Mouse (Mus musculus) forebrain, embryonic 15.5 days (tissue): Measurements from ENCODE around the gene Rims1. TPM values are rescaled to one million over a fixed set of nuclear protein-coding genes. Genes with fewer than 3 reads are reported as not detected.

Source experiments
- ATAC-seq: fragments of 200-750 bp; cut with Nextera tagmentation; replicated peaks from 2 replicates; pipeline ENCODE4 v1.8.0; 2017; ENCODE audit warnings: mild to moderate bottlenecking, moderate TSS enrichment, moderate library complexity
- H3K27ac ChIP-seq: fragments of 300-500 bp; sonication (generic); replicated peaks from 2 replicates; pipeline ENCODE4 v1.5.1; 2015; ENCODE audit warnings: mild to moderate bottlenecking, inconsistent platforms
- H3K27me3 ChIP-seq: fragments of 300-500 bp; sonication (generic); 2 replicates; pipeline ENCODE4 v1.6.1; 2015; ENCODE audit warnings: inconsistent platforms
- H3K36me3 ChIP-seq: fragments of 300-500 bp; sonication (generic); 2 replicates; pipeline ENCODE4 v1.6.1; 2015; ENCODE audit warnings: mild to moderate bottlenecking, inconsistent platforms
- H3K4me1 ChIP-seq: fragments of 300-500 bp; sonication (generic); 2 replicates; pipeline ENCODE4 v1.6.1; 2015; ENCODE audit warnings: inconsistent platforms
- H3K4me2 ChIP-seq: fragments of 300-500 bp; sonication (generic); replicated peaks from 2 replicates; pipeline ENCODE4 v1.6.1; 2015; ENCODE audit warnings: mild to moderate bottlenecking, inconsistent platforms
- H3K4me3 ChIP-seq: fragments of 300-500 bp; sonication (generic); 2 replicates; pipeline ENCODE4 v1.5.1; 2015; ENCODE audit warnings: mild to moderate bottlenecking, inconsistent platforms
- H3K9ac ChIP-seq: fragments of 300-500 bp; sonication (generic); replicated peaks from 2 replicates; pipeline ENCODE4 v1.6.1; 2015; ENCODE audit warnings: mild to moderate bottlenecking, inconsistent platforms
- H3K9me3 ChIP-seq: fragments of 300-500 bp; sonication (generic); 2 replicates; pipeline ENCODE4 v1.6.1; 2016; ENCODE audit warnings: inconsistent platforms
- WGBS: fragments of 180-500 bp; shearing (Covaris S2); methylation state at CpG from one replicate; pipeline ENCODE4 v1.1.7; 2015; ENCODE audit warnings: mixed read lengths; 5-methylcytosine and 5-hydroxymethylcytosine counted together
- polyA plus RNA-seq: library from polyadenylated mRNA; unstranded; fragments of >200 nt; fragmentation: Nextera tagmentation; extraction: Ambion mirVana; gene quantifications from 2 replicates; pipeline ENCODE4 v1.2.1, GENCODE M21; 2015

The Rims1 gene
- polyA plus RNA-seq, 1 experiment from 2014 or later, result 11.1 TPM

DNA sequence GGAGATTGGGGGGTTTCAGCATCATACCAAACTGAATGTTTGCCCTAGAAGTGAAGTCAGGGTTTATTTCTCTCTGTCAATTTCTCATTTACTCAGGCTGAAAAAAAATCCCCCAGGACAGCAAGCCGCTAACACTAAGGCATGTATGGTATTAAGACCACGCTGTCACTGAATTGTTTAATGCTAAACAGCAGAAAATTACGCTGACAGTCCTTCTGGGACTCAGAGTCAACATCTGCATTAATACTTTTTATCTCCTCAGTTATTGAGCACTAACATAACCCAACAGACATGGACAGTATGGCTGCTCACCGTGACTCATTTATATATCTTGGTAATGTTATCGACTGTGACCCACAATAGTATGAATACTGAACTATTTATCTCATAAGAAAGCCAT, 43.0 kb downstream of the Rims1 start:
- no peaks in the 10 kb centered on the region for H3K27me3 ChIP-seq
- H3K27ac ChIP-seq, result no peak overlapping the region
- no peak for ATAC-seq
- H3K9me3 ChIP-seq, result no peaks in the 10 kb centered on the region
- H3K4me1 ChIP-seq, result no peaks in the 10 kb centered on the region
- H3K9ac ChIP-seq, result no peak overlapping the region
- H3K36me3 ChIP-seq, result no peaks in the 10 kb centered on the region
- no peak overlapping the region for H3K4me2 ChIP-seq
- WGBS, result 87% methylated on average over 5 of the region's 5 CpGs
- no peak overlapping the region for H3K4me3 ChIP-seq

DNA sequence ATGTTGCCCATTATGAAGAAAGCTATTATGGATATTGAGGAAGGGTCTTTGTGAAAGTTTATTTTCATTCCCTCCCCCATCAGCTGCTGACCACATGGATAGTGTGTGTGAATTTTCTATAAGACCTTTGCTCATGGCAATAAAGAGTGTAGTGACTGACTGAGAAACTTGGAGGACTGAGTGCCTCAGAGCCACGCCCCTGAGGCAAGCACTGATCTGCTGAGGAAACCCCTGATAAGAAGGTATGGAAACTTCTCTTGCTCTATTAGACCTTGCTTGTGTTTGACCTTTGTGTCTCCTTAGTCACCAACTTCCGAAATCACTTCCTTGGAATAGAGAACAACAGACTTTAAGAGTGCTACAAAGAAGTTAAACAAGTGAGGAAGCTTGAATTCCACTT, 55.3 kb downstream of the Rims1 start:
- Histone ChIP-seq H3K36me3 (no peaks in the 10 kb centered on the region), H3K4me1 (no peaks in the 10 kb centered on the region), H3K9me3 (no peaks in the 10 kb centered on the region), H3K27me3 (no peaks in the 10 kb centered on the region), H3K9ac (no peak overlapping the region), H3K4me2 (no peak overlapping the region), H3K27ac (no peak overlapping the region), H3K4me3 (no peak overlapping the region)
- WGBS, result 85% methylated on average over 2 of the region's 2 CpGs
- no peak for ATAC-seq

DNA sequence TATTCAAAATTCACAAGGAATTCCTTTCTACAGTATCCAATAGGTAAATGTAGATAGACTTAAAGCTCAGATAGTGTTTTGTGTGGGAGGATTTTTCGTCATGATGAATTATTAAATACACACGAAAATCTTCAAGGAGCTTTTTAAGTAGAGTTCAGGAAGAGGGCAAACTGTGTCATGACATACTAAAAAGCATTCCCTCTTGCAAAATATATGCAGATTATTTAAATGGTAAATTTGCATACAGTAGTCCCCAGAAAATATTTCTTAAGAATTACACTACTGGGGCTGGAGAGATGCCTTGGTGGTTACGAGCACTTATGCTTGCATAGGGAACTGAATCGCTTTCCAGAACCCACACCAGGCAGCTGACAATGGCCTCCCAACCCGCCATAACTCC, 61.1 kb downstream of the Rims1 start:
- 93% methylated on average over 5 of the region's 5 CpGs for WGBS
- Histone ChIP-seq H3K27me3 (no peaks in the 10 kb centered on the region), H3K27ac (no peak overlapping the region), H3K4me1 (no peaks in the 10 kb centered on the region), H3K4me3 (no peak overlapping the region), H3K9me3 (no peaks in the 10 kb centered on the region), H3K36me3 (no peaks in the 10 kb centered on the region), H3K4me2 (no peak overlapping the region), H3K9ac (no peak overlapping the region)
- 0 out of 2 replicates have a peak, but pooled peaks have one; percentile 23 for ATAC-seq

DNA sequence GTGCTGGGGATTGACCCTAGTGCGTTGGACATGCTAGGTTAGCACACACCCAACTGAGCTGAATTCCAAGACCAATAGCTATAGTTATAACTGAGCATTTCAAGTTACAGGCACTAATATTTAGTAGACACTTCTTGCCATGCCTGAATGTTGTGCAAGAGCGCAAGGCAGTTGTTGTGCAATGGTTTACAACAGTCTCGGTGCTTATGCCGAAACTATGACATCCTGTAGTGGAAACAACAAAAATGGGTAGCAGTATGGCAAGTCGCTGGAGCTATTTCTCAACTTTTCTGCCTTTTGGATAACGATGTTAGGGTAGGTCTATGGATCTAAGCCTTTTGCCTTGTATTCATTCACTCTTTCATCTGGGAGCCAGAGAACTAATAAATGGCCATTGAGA, 68.3 kb downstream of the Rims1 start:
- H3K36me3 ChIP-seq, result no peaks in the 10 kb centered on the region
- no peak for ATAC-seq
- no peaks in the 10 kb centered on the region for H3K4me1 ChIP-seq
- no peak overlapping the region for H3K9ac ChIP-seq
- no peaks in the 10 kb centered on the region for H3K27me3 ChIP-seq
- no peak overlapping the region for H3K27ac ChIP-seq
- no peaks in the 10 kb centered on the region for H3K9me3 ChIP-seq
- no peak overlapping the region for H3K4me3 ChIP-seq
- no peak overlapping the region for H3K4me2 ChIP-seq
- WGBS, result 76% methylated on average over 6 of the region's 6 CpGs

DNA sequence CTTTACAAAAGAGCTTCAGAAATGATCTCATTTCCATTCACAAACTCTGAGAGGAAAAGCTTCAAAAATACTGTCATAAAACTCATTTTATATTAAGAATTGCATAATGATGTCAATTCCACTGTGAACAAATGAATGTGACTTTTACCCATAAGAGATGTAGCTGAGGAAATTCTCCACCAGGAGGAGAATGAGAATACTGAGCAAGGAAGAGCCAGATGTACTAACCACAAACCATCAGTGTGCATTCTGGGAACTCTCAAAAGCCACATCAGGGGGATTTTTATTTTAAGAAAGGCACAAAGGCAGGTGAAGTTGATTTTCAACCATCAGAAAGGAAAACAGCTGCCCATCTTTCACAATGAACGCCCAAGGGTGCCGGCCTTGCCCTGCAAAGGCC, 71.4 kb downstream of the Rims1 start:
- no peak for ATAC-seq

DNA sequence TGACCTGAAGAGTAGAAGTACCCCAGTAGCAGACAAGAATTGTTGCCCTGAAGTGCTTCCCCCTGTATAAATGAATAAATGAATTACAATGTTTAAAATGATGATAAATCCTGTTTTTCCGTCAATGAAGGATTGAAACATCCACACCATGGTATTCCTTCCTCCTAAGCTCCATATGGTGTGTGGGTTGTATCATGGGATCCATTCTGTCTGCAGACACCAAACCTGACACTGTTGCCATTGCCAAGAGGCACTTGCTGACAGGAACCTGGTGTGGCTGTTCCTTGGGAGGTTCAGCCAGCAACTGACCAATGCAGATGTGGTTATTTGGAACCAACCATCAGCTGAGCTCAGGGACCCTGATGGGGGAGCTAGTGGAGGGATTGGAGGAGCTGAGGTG, 72.5 kb downstream of the Rims1 start:
- Histone ChIP-seq H3K27me3 (no peaks in the 10 kb centered on the region), H3K9me3 (no peaks in the 10 kb centered on the region), H3K9ac (no peak overlapping the region), H3K36me3 (no peaks in the 10 kb centered on the region), H3K4me3 (no peak overlapping the region), H3K4me1 (no peaks in the 10 kb centered on the region), H3K4me2 (no peak overlapping the region), H3K27ac (no peak overlapping the region)
- ATAC-seq, result no peak
- WGBS, result 100% methylated on average over 1 of the region's 1 CpGs

More for the DNA sequence above, 71.4 kb downstream of the Rims1 start:
- Histone ChIP-seq H3K9me3 (no peaks in the 10 kb centered on the region), H3K27me3 (no peaks in the 10 kb centered on the region), H3K9ac (no peak overlapping the region), H3K4me1 (no peaks in the 10 kb centered on the region), H3K4me2 (no peak overlapping the region), H3K36me3 (no peaks in the 10 kb centered on the region), H3K4me3 (no peak overlapping the region), H3K27ac (no peak overlapping the region)
- 88% methylated on average over 2 of the region's 2 CpGs for WGBS

DNA sequence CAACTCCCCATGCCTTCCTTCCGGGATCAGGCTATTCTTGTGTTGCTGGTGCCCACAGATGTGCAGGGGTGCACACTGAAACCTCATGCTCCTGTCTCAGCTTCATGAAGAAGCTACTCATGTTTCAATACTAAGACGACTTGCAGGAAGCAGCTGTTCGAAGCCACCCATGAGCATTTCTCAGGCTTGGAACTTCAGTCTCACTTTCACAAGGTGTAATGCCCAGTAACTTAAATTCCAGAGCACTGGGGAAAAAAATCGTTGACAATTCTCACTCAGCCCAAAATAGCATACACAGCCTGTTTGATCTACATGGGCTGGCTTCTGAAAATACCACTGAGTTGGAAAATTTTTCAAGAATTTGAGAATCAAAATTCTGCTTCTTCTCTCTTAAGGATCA, 77.6 kb downstream of the Rims1 start:
- Histone ChIP-seq H3K9ac (no peak overlapping the region), H3K27ac (no peak overlapping the region), H3K4me3 (no peak overlapping the region), H3K4me1 (no peaks in the 10 kb centered on the region), H3K27me3 (no peaks in the 10 kb centered on the region), H3K9me3 (no peaks in the 10 kb centered on the region), H3K4me2 (no peak overlapping the region), H3K36me3 (no peaks in the 10 kb centered on the region)
- no peak for ATAC-seq
- WGBS, result 87% methylated on average over 4 of the region's 4 CpGs

DNA sequence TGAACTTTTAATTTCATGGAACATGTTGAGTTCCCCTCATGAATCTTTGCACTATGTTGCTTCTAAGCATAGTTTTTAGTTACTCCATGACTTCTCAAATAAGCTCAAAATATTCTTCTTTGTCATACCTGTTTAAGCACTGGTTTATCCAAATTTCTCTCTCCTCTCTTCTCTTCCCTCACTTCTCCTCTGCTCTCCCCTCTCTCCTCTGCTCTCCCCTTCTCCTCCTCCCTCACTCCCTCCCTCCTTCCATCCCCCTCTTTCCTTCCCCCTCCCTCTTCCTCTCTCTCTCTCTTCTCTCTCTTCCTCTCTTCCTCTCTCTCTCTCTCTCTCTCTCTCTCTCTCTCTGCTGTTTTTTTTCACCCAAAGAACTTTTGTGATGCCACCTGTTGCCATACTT, 84.1 kb downstream of the Rims1 start:
- no peak overlapping the region for H3K27ac ChIP-seq
- no peak overlapping the region for H3K4me2 ChIP-seq
- no peak overlapping the region for H3K4me3 ChIP-seq
- H3K27me3 ChIP-seq, result no peaks in the 10 kb centered on the region
- H3K9ac ChIP-seq, result no peak overlapping the region
- H3K4me1 ChIP-seq, result no peaks in the 10 kb centered on the region
- no peak for ATAC-seq
- H3K36me3 ChIP-seq, result no peaks in the 10 kb centered on the region
- H3K9me3 ChIP-seq, result no peaks in the 10 kb centered on the region

DNA sequence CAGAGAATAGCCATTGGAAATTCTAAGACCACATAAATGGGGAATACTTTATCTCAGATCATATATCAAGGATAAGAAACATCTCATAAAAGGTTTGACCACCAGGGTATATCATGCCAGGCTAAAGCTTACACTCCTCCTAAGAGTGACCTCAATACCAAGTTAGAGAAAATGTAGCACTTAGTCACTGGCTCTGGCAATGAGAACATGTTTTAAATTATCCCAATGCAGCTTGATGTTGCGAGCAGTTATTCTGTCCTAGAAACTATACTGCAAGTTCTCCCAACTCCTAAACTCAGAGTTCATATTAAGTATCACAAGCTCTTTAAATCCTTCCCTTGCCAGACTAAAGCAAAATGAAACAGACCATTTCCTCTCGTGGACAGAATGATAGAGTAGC, 85.1 kb downstream of the Rims1 start:
- no peaks in the 10 kb centered on the region for H3K9me3 ChIP-seq
- WGBS, result 79% methylated on average over 2 of the region's 2 CpGs
- ATAC-seq, result no peak
- no peaks in the 10 kb centered on the region for H3K27me3 ChIP-seq
- no peaks in the 10 kb centered on the region for H3K4me1 ChIP-seq
- H3K36me3 ChIP-seq, result no peaks in the 10 kb centered on the region
- H3K9ac ChIP-seq, result no peak overlapping the region
- no peak overlapping the region for H3K4me2 ChIP-seq
- H3K27ac ChIP-seq, result no peak overlapping the region
- H3K4me3 ChIP-seq, result no peak overlapping the region

DNA sequence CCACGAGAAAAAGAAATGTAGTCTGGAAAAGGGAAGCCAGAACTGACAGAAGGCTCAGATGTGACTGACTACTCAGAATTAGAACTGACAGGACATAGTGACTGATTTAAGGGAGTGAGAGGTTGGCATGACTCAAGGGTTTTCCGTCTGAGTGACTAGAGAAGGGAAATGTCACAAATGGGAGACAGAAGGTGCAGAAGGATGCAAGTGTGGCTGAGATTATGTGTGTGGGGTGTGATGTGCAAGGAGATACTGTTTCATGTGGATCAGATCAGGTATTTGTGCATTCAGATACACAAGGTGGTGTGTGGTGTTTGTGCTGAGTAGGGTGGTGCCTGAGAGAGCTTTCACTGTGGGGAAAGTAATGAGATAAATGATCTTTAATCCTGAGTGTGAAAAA, 96.3 kb downstream of the Rims1 start:
- Histone ChIP-seq H3K9ac (no peak overlapping the region), H3K4me3 (no peak overlapping the region), H3K27ac (no peak overlapping the region), H3K9me3 (no peaks in the 10 kb centered on the region), H3K4me1 (no peaks in the 10 kb centered on the region), H3K27me3 (no peaks in the 10 kb centered on the region), H3K4me2 (no peak overlapping the region), H3K36me3 (no peaks in the 10 kb centered on the region)
- ATAC-seq, result no peak
- WGBS, result 34% methylated on average over 2 of the region's 2 CpGs

DNA sequence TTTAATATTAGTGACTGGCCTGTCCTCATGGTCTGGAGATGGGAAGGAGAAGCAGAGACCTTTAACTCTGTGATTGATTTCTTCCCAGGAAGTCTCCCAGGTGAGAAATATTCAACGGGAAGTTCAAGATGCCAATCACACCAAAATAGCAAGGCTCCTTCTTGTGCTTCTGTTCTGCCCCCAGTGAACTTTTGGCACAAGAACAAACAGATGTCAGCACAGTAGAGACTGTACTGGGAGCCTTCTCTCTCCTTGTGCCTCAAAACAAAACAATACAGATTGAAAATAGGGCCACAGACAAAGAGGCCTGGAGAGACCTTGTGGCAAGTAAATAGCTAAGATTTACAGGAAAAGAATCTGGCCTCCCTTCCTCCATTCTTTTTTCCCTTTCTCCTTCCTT, 110.7 kb downstream of the Rims1 start:
- no peak for ATAC-seq
- H3K9me3 ChIP-seq, result no peaks in the 10 kb centered on the region
- H3K27me3 ChIP-seq, result no peaks in the 10 kb centered on the region
- H3K9ac ChIP-seq, result no peak overlapping the region
- 28% methylated on average over 1 of the region's 1 CpGs for WGBS
- no peak overlapping the region for H3K4me2 ChIP-seq
- 0 out of 2 replicates have a peak, but pooled peaks cover 4% of the 10 kb centered on the region for H3K4me1 ChIP-seq
- no peak overlapping the region for H3K27ac ChIP-seq
- no peaks in the 10 kb centered on the region for H3K36me3 ChIP-seq
- no peak overlapping the region for H3K4me3 ChIP-seq

DNA sequence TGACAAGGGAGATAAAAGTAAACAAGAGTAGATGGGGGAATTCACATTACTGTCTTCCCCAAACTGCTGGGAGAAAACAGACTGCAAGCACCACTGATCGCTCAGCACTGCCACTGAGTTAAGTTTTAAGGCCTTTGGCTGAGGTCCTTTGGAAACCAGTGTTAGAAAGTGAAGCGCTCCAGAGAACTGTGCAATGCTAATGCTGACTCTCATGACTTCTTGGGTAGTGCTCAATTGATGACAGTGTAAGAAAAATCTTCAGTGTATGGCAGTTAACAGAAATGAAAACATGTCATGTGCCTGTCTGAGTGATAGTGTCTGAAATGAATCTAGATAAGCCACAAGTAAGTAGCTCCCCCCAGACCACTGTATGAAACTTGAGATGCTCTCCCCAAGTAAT, 111.3 kb downstream of the Rims1 start:
- no peaks in the 10 kb centered on the region for H3K27me3 ChIP-seq
- no peaks in the 10 kb centered on the region for H3K36me3 ChIP-seq
- ATAC-seq, result no peak
- 91% methylated on average over 2 of the region's 2 CpGs for WGBS
- no peak overlapping the region for H3K27ac ChIP-seq
- no peaks in the 10 kb centered on the region for H3K9me3 ChIP-seq
- H3K4me1 ChIP-seq, result 0 out of 2 replicates have a peak, but pooled peaks cover 4% of the 10 kb centered on the region
- H3K9ac ChIP-seq, result no peak overlapping the region
- no peak overlapping the region for H3K4me3 ChIP-seq
- no peak overlapping the region for H3K4me2 ChIP-seq

DNA sequence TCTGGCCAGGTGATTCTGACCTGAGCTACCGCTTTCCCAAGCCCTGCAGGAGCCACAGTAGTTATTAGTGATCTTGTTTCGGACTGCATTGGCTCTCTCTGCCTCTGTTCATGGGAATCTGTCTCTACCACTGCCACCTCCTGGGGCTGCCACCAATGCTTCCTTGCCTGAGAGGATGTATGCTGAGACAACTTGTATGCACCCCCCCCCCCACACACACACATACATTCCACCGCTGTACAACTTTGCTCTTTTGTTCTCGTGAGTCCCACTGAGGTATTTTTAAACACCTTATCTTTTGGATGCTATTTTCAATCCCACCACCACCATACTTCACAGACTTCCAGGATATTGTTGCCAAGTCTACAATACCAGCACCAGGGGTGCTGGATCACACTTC, 122.3 kb downstream of the Rims1 start:
- Histone ChIP-seq H3K4me2 (no peak overlapping the region), H3K27ac (no peak overlapping the region), H3K4me3 (no peak overlapping the region), H3K27me3 (no peaks in the 10 kb centered on the region), H3K36me3 (no peaks in the 10 kb centered on the region), H3K9me3 (no peaks in the 10 kb centered on the region), H3K9ac (no peak overlapping the region), H3K4me1 (no peaks in the 10 kb centered on the region)
- no peak; the same call in 1 of the 2 replicates for ATAC-seq
- WGBS, result 89% methylated on average over 4 of the region's 4 CpGs
